Mouse (Mus musculus): ENCODE measurements around the gene Mybpc2. TPM values are rescaled to one million over a fixed set of nuclear protein-coding genes. Genes with fewer than 3 reads are reported as not detected.

Mybpc2 gene
- polyA plus RNA-seq, 1 experiment from 2014 or later: 0.19 TPM

GRCm38 (mm10) chr7:44470696-44471612, 53.5 kb downstream of the Mybpc2 start:
- Histone ChIP-seq H3K36me3 (replicated peaks) (no peaks in the 10 kb centered on the region), H3K27me3 (replicated peaks) (no peaks in the 10 kb centered on the region), H3K4me2 (no peak overlapping the region), H3K4me1 (peaks cover 57% of the 10 kb centered on the region), H3K27ac (no peak overlapping the region), H3K9ac (no peak overlapping the region), H3K9me3 (no peaks in the 10 kb centered on the region), H3K4me3 (no peak overlapping the region)
- ATAC-seq (replicated peaks): no peak
- WGBS: 89% methylated on average over 16 of the region's 16 CpGs

DNA sequence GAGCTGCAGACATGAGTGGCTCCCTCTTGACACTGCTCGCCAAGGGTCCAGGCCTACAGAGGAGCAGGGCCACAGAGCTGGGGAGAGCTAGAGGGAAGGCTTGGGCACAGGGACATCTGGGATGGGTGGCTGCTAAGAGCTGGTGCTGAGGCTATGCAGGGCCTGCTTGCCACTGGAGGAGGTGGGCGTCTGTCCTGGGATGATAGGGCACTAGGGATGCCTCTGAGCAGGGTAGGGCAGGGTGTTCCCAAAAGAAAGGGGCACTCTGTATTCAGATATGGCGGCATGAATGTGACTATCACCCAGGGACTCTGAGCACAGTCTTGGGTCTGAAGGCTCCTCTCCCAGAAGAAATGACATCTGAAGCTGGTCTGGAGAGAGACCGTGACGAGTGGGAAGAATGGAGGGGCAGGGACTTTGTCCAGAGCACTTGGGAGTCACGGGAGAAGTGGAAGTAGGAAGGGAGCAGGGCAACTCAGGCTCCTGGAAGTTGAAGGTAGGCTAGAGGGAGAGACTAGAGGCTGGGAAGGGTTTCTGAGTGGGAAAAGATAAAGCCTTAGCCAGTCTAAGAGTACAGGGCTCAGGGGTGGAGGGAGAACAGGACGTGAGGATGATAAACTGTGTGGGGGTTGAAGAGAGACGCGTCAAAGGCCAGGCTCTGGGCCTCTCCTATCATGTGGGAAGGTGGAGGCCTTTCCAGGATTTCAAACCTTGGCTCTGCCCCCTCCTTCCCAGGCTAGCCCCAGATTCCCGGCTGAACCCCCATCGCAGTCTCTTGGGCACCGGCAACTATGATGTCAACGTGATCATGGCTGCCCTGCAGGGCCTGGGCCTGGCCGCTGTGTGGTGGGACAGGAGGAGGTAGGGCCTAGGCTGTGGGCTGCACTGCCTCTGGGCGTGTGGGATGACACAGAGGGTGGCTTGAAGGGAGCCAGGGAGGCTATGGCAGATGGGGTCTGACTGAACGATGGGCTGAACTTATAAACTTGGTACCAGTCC, 54.5 kb downstream of the Mybpc2 start:
- 91% methylated on average over 16 of the region's 16 CpGs for WGBS
- Histone ChIP-seq H3K4me1 (peaks cover 61% of the 10 kb centered on the region), H3K4me3 (no peak overlapping the region), H3K27ac (peak overlapping the region; percentile 95), H3K36me3 (replicated peaks) (no peaks in the 10 kb centered on the region), H3K9ac (no peak overlapping the region), H3K27me3 (replicated peaks) (no peaks in the 10 kb centered on the region), H3K9me3 (no peaks in the 10 kb centered on the region), H3K4me2 (no peak overlapping the region)
- no peak for ATAC-seq (replicated peaks)

DNA sequence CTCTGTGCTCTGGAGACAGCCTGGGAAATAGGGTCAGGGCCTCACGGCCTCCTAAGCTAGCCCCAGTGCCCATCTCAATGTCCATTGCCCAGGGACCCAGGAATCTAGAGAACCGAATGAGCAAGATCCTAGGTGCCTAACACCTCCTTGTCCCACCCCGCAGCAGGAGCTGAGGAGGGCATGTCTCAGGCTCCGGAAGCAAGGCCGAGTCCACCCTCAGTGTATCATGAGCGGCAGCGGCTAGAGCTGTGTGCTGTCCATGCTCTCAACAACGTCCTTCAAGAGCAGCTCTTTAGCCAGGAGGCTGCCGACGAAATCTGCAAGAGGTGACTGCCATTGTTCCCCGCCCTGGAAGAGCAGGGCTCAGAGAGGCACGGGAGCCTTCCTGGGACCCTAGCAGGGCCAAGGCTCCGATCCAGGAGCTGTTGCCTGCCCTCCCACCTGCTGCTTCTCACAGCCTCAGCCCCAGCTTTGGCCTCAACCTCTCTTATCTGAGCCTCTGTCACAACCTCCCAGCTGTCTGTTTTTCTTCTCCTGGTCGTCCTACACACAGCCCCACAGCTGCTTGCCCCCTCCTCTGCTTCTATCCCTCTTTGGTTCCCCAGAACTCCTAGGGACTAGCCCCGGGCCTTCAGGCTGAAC, 55.7 kb downstream of the Mybpc2 start:
- H3K4me3 ChIP-seq: peak overlapping the region; percentile 52
- no peak for ATAC-seq (replicated peaks)
- no peaks in the 10 kb centered on the region for H3K27me3 ChIP-seq (replicated peaks)
- no peaks in the 10 kb centered on the region for H3K9me3 ChIP-seq
- H3K27ac ChIP-seq: peak overlapping the region; percentile 95
- 50% methylated on average over 15 of the region's 15 CpGs for WGBS
- H3K4me1 ChIP-seq: peaks cover 64% of the 10 kb centered on the region
- H3K9ac ChIP-seq: peak overlapping the region; percentile 55
- no peaks in the 10 kb centered on the region for H3K36me3 ChIP-seq (replicated peaks)
- peak overlapping the region; percentile 65 for H3K4me2 ChIP-seq

GRCm38 (mm10) chr7:44467811-44468411, 56.5 kb downstream of the Mybpc2 start, which contains the start of gene Josd2:
Gene Josd2 (plus strand): TSS chr7:44467980.
- peaks cover 64% of the 10 kb centered on the region for H3K4me1 ChIP-seq
- H3K36me3 ChIP-seq (replicated peaks): no peaks in the 10 kb centered on the region; the same call in 1 of the 2 replicates
- H3K4me3 ChIP-seq: peak within 1 kb of the TSS; percentile 52
- no peaks in the 10 kb centered on the region for H3K9me3 ChIP-seq
- peak; percentile 91 for ATAC-seq (replicated peaks)
- H3K27me3 ChIP-seq (replicated peaks): no peaks in the 10 kb centered on the region
- H3K27ac ChIP-seq: peak within 1 kb of the TSS; percentile 95
- under 1% methylated on average over 42 of the region's 42 CpGs for WGBS
- peak within 1 kb of the TSS; percentile 65 for H3K4me2 ChIP-seq
- H3K9ac ChIP-seq: peak within 1 kb of the TSS; percentile 55

DNA sequence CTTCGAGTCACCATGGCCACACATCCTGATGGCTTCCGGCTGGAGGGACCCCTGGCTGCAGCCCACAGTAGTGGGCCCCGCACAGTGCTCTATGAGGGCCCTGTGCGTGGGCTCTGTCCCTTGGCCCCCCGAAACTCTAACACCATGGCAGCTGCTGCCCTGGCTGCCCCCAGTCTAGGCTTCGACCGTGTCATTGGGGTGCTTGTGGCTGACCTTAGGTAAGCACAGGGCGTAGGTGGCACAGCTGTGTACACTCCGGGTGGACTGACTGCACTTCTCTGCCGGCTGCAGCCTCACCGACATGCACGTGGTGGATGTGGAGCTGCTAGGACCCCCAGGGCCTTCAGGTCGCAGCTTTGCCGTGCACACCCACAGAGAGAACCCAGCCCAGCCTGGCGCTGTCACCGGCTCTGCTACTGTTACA, 57.6 kb downstream of the Mybpc2 start:
- Histone ChIP-seq H3K4me1 (peaks cover 67% of the 10 kb centered on the region), H3K27me3 (replicated peaks) (no peaks in the 10 kb centered on the region), H3K27ac (peak overlapping the region; percentile 95), H3K9ac (no peak overlapping the region), H3K9me3 (no peaks in the 10 kb centered on the region), H3K4me3 (no peak overlapping the region), H3K4me2 (peak overlapping the region; percentile 7; the same call in 1 of the 2 replicates), H3K36me3 (replicated peaks) (peaks cover 7% of the 10 kb centered on the region)
- ATAC-seq (replicated peaks): 0 out of 2 replicates have a peak, but pooled peaks have one; percentile 1
- 74% methylated on average over 16 of the region's 16 CpGs for WGBS

GRCm38 (mm10) chr7:44466006-44466887, 58.2 kb downstream of the Mybpc2 start:
- 76% methylated on average over 10 of the region's 10 CpGs for WGBS
- peaks cover 67% of the 10 kb centered on the region for H3K4me1 ChIP-seq
- peak overlapping the region; percentile 95 for H3K27ac ChIP-seq
- H3K27me3 ChIP-seq (replicated peaks): no peaks in the 10 kb centered on the region
- no peak overlapping the region for H3K9ac ChIP-seq
- ATAC-seq (replicated peaks): no peak
- peaks cover 14% of the 10 kb centered on the region for H3K36me3 ChIP-seq (replicated peaks)
- no peak overlapping the region for H3K4me3 ChIP-seq
- no peak overlapping the region for H3K4me2 ChIP-seq
- H3K9me3 ChIP-seq: no peaks in the 10 kb centered on the region

- Histone ChIP-seq H3K27me3 (replicated peaks) (no peaks in the 10 kb centered on the region), H3K4me2 (peak within 1 kb of the TSS; percentile 16), H3K4me1 (peaks cover 67% of the 10 kb centered on the region), H3K4me3 (no peak within 1 kb of the TSS), H3K9me3 (no peaks in the 10 kb centered on the region), H3K36me3 (replicated peaks) (peaks cover 23% of the 10 kb centered on the region), H3K27ac (peak within 1 kb of the TSS; percentile 95), H3K9ac (peak within 1 kb of the TSS; percentile 13)
- 30% methylated on average over 2 of the region's 2 CpGs for WGBS
- ATAC-seq (replicated peaks): no peak
Measured at GRCm38 (mm10) chr7:44465111-44465510, 59.3 kb downstream of the Mybpc2 start, which contains the start of gene Aspdh. Gene Aspdh (plus strand): TSS chr7:44465391.

- WGBS: 6% methylated on average over 4 of the region's 4 CpGs
- Histone ChIP-seq H3K4me3 (no peak overlapping the region), H3K4me2 (peak overlapping the region; percentile 16), H3K9me3 (no peaks in the 10 kb centered on the region), H3K4me1 (peaks cover 61% of the 10 kb centered on the region), H3K27ac (peak overlapping the region; percentile 86), H3K36me3 (replicated peaks) (peaks cover 25% of the 10 kb centered on the region), H3K27me3 (replicated peaks) (no peaks in the 10 kb centered on the region), H3K9ac (peak overlapping the region; percentile 13)
- ATAC-seq (replicated peaks): 0 out of 2 replicates have a peak, but pooled peaks have one; percentile 0
Measured at GRCm38 (mm10) chr7:44464511-44464910, 59.9 kb downstream of the Mybpc2 start.

DNA sequence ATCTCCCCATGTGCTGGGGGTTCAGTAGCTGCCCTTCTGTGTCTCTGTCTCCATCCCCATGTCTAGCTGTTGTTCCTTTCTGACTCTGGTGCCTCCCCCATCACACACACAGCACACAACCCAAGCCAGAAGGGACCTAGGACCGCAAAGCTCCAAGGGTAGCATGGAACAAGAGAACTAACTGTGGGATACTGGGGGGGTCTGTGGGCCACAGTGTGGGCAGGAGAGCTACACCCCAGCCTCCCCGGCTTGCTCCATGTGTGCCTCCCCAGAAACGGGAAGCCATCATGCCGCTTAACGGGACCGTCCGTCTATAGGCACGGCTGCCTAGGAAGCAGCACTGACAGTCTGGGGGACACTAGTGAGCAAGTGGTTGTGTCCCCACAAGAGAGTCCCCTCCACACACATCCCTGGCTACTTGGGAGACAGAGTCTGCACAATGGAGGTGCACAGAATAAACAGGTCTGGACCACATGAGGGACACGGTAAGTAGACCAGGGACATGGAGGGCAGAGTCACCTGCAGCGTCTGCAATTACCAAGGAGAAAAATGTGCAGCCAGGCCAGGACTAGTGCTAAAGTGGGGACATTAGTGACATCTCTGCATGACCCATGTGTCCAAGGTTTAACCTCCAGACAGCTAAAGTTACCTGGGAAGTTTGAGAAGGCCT, 60.8 kb downstream of the Mybpc2 start:
- H3K4me3 ChIP-seq: no peak overlapping the region
- no peak overlapping the region for H3K4me2 ChIP-seq
- H3K9ac ChIP-seq: peak overlapping the region; percentile 13; the same call in 1 of the 2 replicates
- H3K9me3 ChIP-seq: no peaks in the 10 kb centered on the region
- 78% methylated on average over 10 of the region's 10 CpGs for WGBS
- H3K27me3 ChIP-seq (replicated peaks): no peaks in the 10 kb centered on the region
- peaks cover 33% of the 10 kb centered on the region for H3K36me3 ChIP-seq (replicated peaks)
- ATAC-seq (replicated peaks): no peak
- peaks cover 53% of the 10 kb centered on the region for H3K4me1 ChIP-seq
- H3K27ac ChIP-seq: peak overlapping the region; percentile 86

DNA sequence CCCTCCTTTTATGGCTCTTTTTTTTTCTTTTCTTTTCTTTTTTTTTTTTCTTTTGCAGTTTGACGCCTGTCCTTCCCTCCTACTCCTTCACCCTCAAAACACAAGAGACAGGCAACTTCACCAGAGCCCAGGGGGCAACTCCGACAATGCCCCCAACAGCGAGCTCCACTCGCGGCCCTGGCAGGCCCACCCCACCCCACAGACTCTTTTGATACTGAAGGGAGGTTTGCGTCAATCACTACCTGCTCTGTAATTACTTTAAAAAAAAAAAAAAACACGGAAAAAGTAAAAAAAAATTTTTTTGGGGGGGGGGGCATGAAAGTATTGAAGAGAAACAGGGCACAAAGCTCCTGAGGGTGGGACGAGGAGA, 61.4 kb downstream of the Mybpc2 start:
- Histone ChIP-seq H3K9ac (no peak overlapping the region), H3K4me1 (peaks cover 48% of the 10 kb centered on the region), H3K9me3 (no peaks in the 10 kb centered on the region), H3K27me3 (replicated peaks) (no peaks in the 10 kb centered on the region), H3K36me3 (replicated peaks) (peaks cover 38% of the 10 kb centered on the region), H3K27ac (no peak overlapping the region; the same call in 1 of the 2 replicates), H3K4me2 (no peak overlapping the region), H3K4me3 (no peak overlapping the region)
- WGBS: 40% methylated on average over 8 of the region's 8 CpGs
- ATAC-seq (replicated peaks): no peak
